Mouse (Mus musculus) neutrophil, adult 5-6 weeks (primary cell): Measurements from ENCODE around the gene 1700029H14Rik. TPM values are rescaled to one million over a fixed set of nuclear protein-coding genes. Genes with fewer than 3 reads are reported as not detected.

ENCODE experiments used
- ATAC-seq: fragments of 151-379, 151-347 bp; 2 replicates; pipeline ENCODE4 v1.8.0; 2017; ENCODE audit warnings: mild to moderate bottlenecking, moderate TSS enrichment; ENCODE audit not compliant: insufficient number of reproducible peaks, poor library complexity, low FRiP score, severe bottlenecking; ENCODE audit errors: extremely low read depth
- total RNA-seq: library from RNA; stranded (forward); fragments of 200-1000 nt; gene quantifications from 2 replicates; pipeline ENCODE4 v1.2.3, GENCODE M21; 2017

The 1700029H14Rik gene
- total RNA-seq, 1 experiment from 2014 or later, result 2.3 TPM

DNA sequence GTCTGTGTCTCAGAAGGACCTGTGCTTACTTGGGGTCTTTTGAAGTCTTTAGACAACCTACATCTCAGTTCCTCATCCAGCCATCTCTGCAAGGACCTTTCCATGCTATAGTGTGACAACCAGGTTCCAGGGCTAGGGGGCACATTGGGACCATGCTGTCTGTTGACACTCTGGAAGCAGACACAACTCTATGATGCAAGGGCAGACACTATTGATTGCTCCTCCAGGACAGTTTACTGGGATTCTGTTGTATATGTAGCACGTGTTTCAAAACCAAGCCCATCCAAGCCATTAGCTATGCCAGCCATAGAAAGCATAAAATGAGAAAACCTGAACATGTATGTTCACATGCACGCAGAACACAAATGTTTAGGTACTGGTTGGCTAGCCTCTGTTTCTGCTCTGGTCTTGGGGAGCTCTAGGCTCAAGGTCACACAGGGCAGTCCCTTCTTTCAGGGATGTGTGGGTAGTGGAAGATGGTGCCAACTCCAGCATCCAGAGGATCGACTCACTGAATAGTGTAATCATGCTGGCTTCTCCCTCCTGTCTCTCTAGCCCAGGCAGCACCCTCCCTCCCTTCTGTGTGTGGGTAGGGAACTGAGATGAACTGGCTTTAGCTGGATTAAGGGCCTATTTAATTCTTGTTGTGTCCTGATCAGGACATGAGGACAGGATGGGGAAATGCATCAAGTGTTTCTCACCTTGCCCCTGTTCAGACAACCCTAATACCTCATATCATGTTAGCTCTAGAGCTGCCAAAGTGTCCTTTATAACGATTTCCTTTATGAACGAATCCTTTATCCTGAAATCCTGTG lies 48.5 kb downstream of the 1700029H14Rik start:
- no peak for ATAC-seq

DNA sequence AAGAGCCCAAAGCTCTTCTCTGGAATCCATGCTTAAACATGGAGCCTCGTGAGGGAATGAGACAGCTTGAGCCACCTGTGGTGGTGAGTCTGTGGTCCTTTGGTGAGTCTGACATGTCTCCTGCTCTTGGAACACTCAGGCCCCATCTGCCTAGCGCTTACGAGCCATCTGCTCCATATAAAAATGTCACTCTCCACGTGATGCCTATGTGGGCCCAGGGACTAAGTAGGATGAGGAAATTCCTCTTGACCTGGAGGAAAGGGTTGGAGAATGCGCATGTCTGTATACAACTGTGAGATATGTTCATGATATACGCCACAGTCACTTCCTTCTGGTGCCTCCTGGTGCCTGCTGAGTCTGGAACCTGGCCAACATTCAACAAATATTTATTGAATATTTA lies 49.6 kb downstream of the 1700029H14Rik start:
- ATAC-seq, result no peak

GRCm38 (mm10) chr8:13512016-13512415 lies 50.2 kb downstream of the 1700029H14Rik start:
- ATAC-seq, result no peak

DNA sequence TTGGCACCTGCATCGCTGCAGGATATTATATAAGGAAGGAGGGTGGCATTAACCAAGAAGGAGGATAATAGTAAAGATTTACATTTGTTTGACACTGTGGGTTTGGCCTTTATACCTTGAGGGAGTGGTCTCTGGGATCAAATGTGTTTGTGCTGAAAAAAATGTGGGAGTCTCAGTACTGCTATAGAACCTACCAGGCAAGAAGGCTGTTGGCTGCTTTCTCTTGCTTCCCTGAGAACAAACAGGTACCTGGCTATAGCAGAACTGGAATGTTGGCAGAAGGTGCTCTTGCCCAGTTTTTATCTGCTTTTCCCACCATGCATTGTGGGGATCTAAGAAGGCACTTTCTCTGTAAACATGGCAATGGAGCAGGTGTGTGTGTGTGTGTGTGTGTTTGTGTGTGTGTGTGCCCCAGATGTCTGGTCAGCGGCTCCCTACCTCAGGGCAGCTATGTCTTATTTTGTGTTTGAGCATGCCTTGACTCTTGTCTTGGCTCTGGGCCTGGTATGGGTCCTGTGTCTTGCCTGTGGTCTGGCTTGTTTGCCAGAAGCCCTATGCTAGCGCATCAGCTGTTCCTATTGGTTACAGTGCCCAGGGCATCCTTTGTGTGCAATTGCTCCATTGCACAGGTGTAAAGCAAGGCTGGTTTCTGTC lies 54.9 kb downstream of the 1700029H14Rik start:
- ATAC-seq, result no peak

GRCm38 (mm10) chr8:13506849-13507248 lies 55.4 kb downstream of the 1700029H14Rik start:
- ATAC-seq, result no peak

GRCm38 (mm10) chr8:13504894-13505674 lies 57.2 kb downstream of the 1700029H14Rik start:
- no peak for ATAC-seq

GRCm38 (mm10) chr8:13503936-13504606 lies 58.2 kb downstream of the 1700029H14Rik start:
- ATAC-seq, result no peak

- no peak for ATAC-seq
Observed at GRCm38 (mm10) chr8:13501221-13501620, 61.0 kb downstream of the 1700029H14Rik start.

Other genes starting within 250 kb of the 1700029H14Rik start
- gene Tfdp1, start 223.7 kb downstream of the 1700029H14Rik start, total RNA-seq, result 24.4 and 26.1 TPM in 2 replicates
- not detected in 2 replicates for gene Atp4b, start 165.6 kb downstream of the 1700029H14Rik start, total RNA-seq
- gene Grk1, start 157.4 kb downstream of the 1700029H14Rik start, total RNA-seq, result not detected in 2 replicates
- not detected in 2 replicates for gene Tmem255b, start 127.3 kb downstream of the 1700029H14Rik start, total RNA-seq
- not detected in 2 replicates for gene Gas6, start 68.0 kb downstream of the 1700029H14Rik start, total RNA-seq
- gene Rasa3, start 115.1 kb upstream of the 1700029H14Rik start, total RNA-seq, result 437 and 443 TPM in 2 replicates
- gene Cfap97d2, start 143.4 kb upstream of the 1700029H14Rik start, total RNA-seq, result not detected in 2 replicates
- 37.8 and 38.2 TPM in 2 replicates for gene Cdc16, start 195.2 kb upstream of the 1700029H14Rik start, total RNA-seq
- 30.1 and 34.1 TPM in 2 replicates for gene Upf3a, start 223.2 kb upstream of the 1700029H14Rik start, total RNA-seq